Mouse (Mus musculus) cortical plate, adult 2 months (tissue): ENCODE data around the gene Slc10a7. TPM values are rescaled to one million over a fixed set of nuclear protein-coding genes. Genes with fewer than 3 reads are reported as not detected.

Experiments used
- H3K27ac ChIP-seq: fragments of 200-500 bp; 2 replicates; pipeline ENCODE4 v1.5.1; 2012; ENCODE audit warnings: low read length, control low read depth, inconsistent platforms; ENCODE audit not compliant: insufficient read depth
- H3K4me1 ChIP-seq: fragments of 200-500 bp; 2 replicates; pipeline ENCODE4 v1.6.1; 2011; ENCODE audit warnings: low read length; ENCODE audit not compliant: control insufficient read depth, insufficient read depth
- H3K4me3 ChIP-seq: fragments of 200-500 bp; 2 replicates; pipeline ENCODE4 v1.5.1; 2011; ENCODE audit warnings: mild to moderate bottlenecking, low read length, control low read depth; ENCODE audit not compliant: insufficient read depth
- CTCF ChIP-seq: fragments of 200-500 bp; IDR thresholded peaks from 2 replicates; pipeline ENCODE4 v1.5.1; 2011; ENCODE audit warnings: mild to moderate bottlenecking, control low read depth, low read length; ENCODE audit not compliant: insufficient read depth; ENCODE audit errors: extremely low read depth
- POLR2A ChIP-seq: fragments of 200-500 bp; IDR thresholded peaks from 2 replicates; pipeline ENCODE4 v1.6.1; 2011; ENCODE audit warnings: mild to moderate bottlenecking, low read length, control low read depth; ENCODE audit not compliant: insufficient read depth; ENCODE audit errors: extremely low read depth
- polyA plus RNA-seq: library from polyadenylated mRNA; depleted of rRNA; stranded (reverse); fragments of >200 nt; gene quantifications from 2 replicates; pipeline ENCODE4 v1.2.3, GENCODE M21; 2012

Slc10a7 gene
- polyA plus RNA-seq, 1 experiment: 4.1 TPM

GRCm38 (mm10) chr8:78722201-78722600, 213.1 kb downstream of the Slc10a7 start:
- TF ChIP-seq POLR2A: no peak
- TF ChIP-seq CTCF: no peak
- no peak overlapping the region for H3K27ac ChIP-seq
- H3K4me3 ChIP-seq: no peak overlapping the region
- H3K4me1 ChIP-seq: peaks cover 4% of the 10 kb centered on the region

- no peak for TF ChIP-seq POLR2A
- no peak for TF ChIP-seq CTCF
- H3K27ac ChIP-seq: no peak overlapping the region
- no peaks in the 10 kb centered on the region; the same call in 1 of the 2 replicates for H3K4me1 ChIP-seq
- no peak overlapping the region for H3K4me3 ChIP-seq
Observed at GRCm38 (mm10) chr8:78724832-78725231, 215.7 kb downstream of the Slc10a7 start.

- Histone ChIP-seq H3K4me3 (no peak overlapping the region), H3K27ac (no peak overlapping the region), H3K4me1 (no peaks in the 10 kb centered on the region)
- TF ChIP-seq POLR2A (no peak), CTCF (no peak)
Observed at GRCm38 (mm10) chr8:78728240-78728639, 219.1 kb downstream of the Slc10a7 start.

GRCm38 (mm10) chr8:78732410-78732809, 223.3 kb downstream of the Slc10a7 start:
- no peaks in the 10 kb centered on the region for H3K4me1 ChIP-seq
- no peak overlapping the region for H3K4me3 ChIP-seq
- TF ChIP-seq CTCF (no peak), POLR2A (no peak)
- no peak overlapping the region for H3K27ac ChIP-seq

- H3K4me1 ChIP-seq: no peaks in the 10 kb centered on the region
- TF ChIP-seq CTCF (no peak), POLR2A (no peak)
- no peak overlapping the region for H3K27ac ChIP-seq
- no peak overlapping the region for H3K4me3 ChIP-seq
Observed at GRCm38 (mm10) chr8:78732995-78733512, 223.9 kb downstream of the Slc10a7 start.

- TF ChIP-seq POLR2A: no peak
- no peak for TF ChIP-seq CTCF
- Histone ChIP-seq H3K27ac (no peak overlapping the region), H3K4me1 (no peaks in the 10 kb centered on the region), H3K4me3 (no peak overlapping the region)
Observed at GRCm38 (mm10) chr8:78734721-78735517, 225.8 kb downstream of the Slc10a7 start.

GRCm38 (mm10) chr8:78738304-78738703, 229.2 kb downstream of the Slc10a7 start:
- no peak for TF ChIP-seq CTCF
- no peak for TF ChIP-seq POLR2A

GRCm38 (mm10) chr8:78740936-78741335, 231.8 kb downstream of the Slc10a7 start:
- H3K4me3 ChIP-seq: no peak overlapping the region
- H3K27ac ChIP-seq: peak overlapping the region; percentile 91
- no peaks in the 10 kb centered on the region for H3K4me1 ChIP-seq
- TF ChIP-seq POLR2A (no peak), CTCF (no peak)

More at GRCm38 (mm10) chr8:78738304-78738703, 229.2 kb downstream of the Slc10a7 start:
- H3K4me3 ChIP-seq: no peak overlapping the region
- H3K4me1 ChIP-seq: no peaks in the 10 kb centered on the region
- no peak overlapping the region for H3K27ac ChIP-seq

- H3K4me3 ChIP-seq: no peak overlapping the region
- no peaks in the 10 kb centered on the region for H3K4me1 ChIP-seq
- H3K27ac ChIP-seq: peak overlapping the region; percentile 91
- no peak for TF ChIP-seq POLR2A
- no peak for TF ChIP-seq CTCF
Observed at GRCm38 (mm10) chr8:78741496-78741895, 232.3 kb downstream of the Slc10a7 start.

- Histone ChIP-seq H3K4me3 (no peak overlapping the region), H3K4me1 (no peaks in the 10 kb centered on the region), H3K27ac (peak overlapping the region; percentile 91)
- TF ChIP-seq CTCF (no peak), POLR2A (no peak)
Observed at GRCm38 (mm10) chr8:78741965-78742364, 232.8 kb downstream of the Slc10a7 start.
